Mouse (Mus musculus) urinary bladder, postnatal 4 days (tissue): ENCODE data around the gene Pkhd1.
A peak's percentile ranks its signal among the peaks of the same experiment; 100 is the strongest.
"Not testable (repeated sequence)": the region's sequence is repeated elsewhere in the genome, so short reads cannot be mapped to it uniquely, and the experiment has no call there.

Experiments
- DNase-seq, 2 experiments: peaks; one replicate each; pipeline ENCODE4 v3.0.0; 2021 to 2022; ENCODE audit warnings: low spot score in 2 of 2

Gene Pkhd1

GRCm38 (mm10) chr1:20486087-20486486, 131.8 kb downstream of the Pkhd1 start:
- no peak for DNase-seq

GRCm38 (mm10) chr1:20481843-20482242, 136.0 kb downstream of the Pkhd1 start:
- DNase-seq: no peak

- no peak for DNase-seq
Measured at GRCm38 (mm10) chr1:20478695-20479094, 139.2 kb downstream of the Pkhd1 start.

- no peak for DNase-seq
Measured at GRCm38 (mm10) chr1:20478266-20478659, 139.6 kb downstream of the Pkhd1 start.

GRCm38 (mm10) chr1:20477561-20478265, 140.2 kb downstream of the Pkhd1 start:
- no peak for DNase-seq

- no peak for DNase-seq
Measured at GRCm38 (mm10) chr1:20470770-20471169, 147.1 kb downstream of the Pkhd1 start.

GRCm38 (mm10) chr1:20470317-20470716, 147.5 kb downstream of the Pkhd1 start:
- no peak for DNase-seq

GRCm38 (mm10) chr1:20466481-20466880, 151.4 kb downstream of the Pkhd1 start:
- no peak for DNase-seq

- no peak for DNase-seq
Measured at GRCm38 (mm10) chr1:20454621-20455020, 163.2 kb downstream of the Pkhd1 start.

GRCm38 (mm10) chr1:20450074-20450473, 167.8 kb downstream of the Pkhd1 start:
- peak in 1 of 2 experiments; percentile 17 for DNase-seq

- DNase-seq: not testable (repeated sequence)
Measured at GRCm38 (mm10) chr1:20432026-20432425, 185.8 kb downstream of the Pkhd1 start.

GRCm38 (mm10) chr1:20429056-20429394, 188.8 kb downstream of the Pkhd1 start:
- DNase-seq: no peak

GRCm38 (mm10) chr1:20428370-20429055, 189.4 kb downstream of the Pkhd1 start:
- DNase-seq: no peak

GRCm38 (mm10) chr1:20409411-20409967, 208.4 kb downstream of the Pkhd1 start:
- DNase-seq: no peak

GRCm38 (mm10) chr1:20398319-20398718, 219.5 kb downstream of the Pkhd1 start:
- no peak for DNase-seq

- DNase-seq: no peak
Measured at GRCm38 (mm10) chr1:20364437-20364836, 253.4 kb downstream of the Pkhd1 start.

- no peak for DNase-seq
Measured at GRCm38 (mm10) chr1:20344651-20345050, 273.2 kb downstream of the Pkhd1 start.

- no peak for DNase-seq
Measured at GRCm38 (mm10) chr1:20311485-20311884, 306.4 kb downstream of the Pkhd1 start.

GRCm38 (mm10) chr1:20310925-20311324, 306.9 kb downstream of the Pkhd1 start:
- no peak for DNase-seq

- DNase-seq: no peak
Measured at GRCm38 (mm10) chr1:20306116-20306515, 311.7 kb downstream of the Pkhd1 start.

- DNase-seq: no peak
Measured at GRCm38 (mm10) chr1:20302943-20303578, 314.8 kb downstream of the Pkhd1 start.

- DNase-seq: no peak
Measured at GRCm38 (mm10) chr1:20302187-20302942, 315.5 kb downstream of the Pkhd1 start.
